Mouse (Mus musculus): ENCODE measurements around the gene Hdac10.
A peak's percentile ranks its signal among the peaks of the same experiment; 100 is the strongest.

The Hdac10 gene

DNA sequence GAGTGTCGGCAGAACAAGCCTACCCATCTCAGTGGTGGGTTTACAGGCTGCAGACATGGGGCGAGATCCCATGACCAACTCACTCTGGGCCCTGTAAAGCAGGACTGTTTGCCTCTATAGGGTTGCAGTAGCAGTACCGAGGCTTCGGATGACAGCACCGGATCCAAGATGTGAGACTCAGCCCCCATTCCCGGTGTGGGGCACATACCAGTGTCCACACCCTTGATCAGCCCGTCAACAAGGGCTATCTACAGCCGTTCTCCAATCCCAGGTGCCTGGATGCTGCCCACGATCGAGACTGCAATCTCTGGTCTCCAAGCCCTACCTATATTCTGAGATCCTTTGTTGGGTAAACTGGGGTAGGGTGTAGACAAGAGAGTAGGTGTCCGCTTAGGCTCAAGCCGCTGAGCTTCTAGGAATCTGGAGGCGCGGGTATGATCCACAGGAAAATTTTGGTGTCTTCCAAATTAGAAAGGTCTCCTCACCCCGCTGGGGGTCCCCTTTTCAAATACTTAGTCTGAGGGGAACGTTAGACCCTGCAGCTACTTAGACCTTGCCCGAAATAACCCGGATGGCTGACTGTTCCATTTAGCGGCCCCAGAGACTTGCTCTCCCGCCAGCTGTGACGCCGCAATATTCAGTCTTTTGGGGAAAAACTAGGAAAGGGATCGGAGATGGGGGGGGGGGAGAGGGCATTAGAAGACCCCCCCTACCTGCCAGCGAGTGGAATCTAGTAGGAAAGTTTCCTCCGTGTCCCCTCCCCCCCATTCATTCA lies 20.2 kb upstream of the Hdac10 start:
- DNase-seq (ENCODE audit: low spot score in 2 of 2), result no peak

DNA sequence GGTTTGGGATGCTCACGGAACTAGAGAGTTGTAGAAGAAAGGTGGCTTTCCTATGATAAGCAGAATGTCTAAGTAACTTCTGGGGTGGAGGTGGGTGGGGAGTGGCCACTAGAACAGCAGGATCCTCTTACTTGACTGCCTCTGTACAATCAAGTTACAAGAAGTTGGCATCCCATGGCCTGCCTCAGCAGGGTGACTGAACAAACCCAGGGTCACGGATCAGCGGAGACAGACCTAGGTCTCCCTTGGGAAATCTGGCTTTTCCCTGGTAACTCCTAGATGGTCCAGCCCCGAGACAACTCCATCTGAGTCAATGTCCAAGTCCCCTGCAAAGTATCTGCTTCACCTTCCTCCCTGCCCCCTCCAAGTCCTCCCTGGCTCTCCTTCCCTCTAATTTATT lies 19.4 kb upstream of the Hdac10 start:
- DNase-seq (ENCODE audit: low spot score in 2 of 2), result no peak

DNA sequence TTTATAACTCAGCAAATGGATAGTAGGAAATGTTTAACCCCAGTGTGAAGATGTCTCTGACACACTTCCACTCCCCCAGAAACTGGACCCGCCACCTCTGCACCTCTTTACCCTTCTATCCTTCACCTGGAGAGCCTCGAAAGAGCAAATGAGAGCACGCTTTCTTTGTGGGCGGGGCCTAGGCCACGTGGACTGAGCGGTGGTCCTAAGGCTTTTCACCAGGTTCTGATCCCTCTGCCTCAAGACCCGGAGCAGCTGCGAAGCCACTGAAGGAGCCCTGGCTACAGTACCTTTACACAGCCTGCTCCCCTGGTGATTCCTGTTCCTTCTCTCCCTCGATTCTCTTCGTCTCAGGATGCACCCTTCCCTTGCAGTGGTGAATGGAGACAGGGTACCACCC lies 19.0 kb upstream of the Hdac10 start:
- no peak for DNase-seq (ENCODE audit: low spot score in 2 of 2)

DNA sequence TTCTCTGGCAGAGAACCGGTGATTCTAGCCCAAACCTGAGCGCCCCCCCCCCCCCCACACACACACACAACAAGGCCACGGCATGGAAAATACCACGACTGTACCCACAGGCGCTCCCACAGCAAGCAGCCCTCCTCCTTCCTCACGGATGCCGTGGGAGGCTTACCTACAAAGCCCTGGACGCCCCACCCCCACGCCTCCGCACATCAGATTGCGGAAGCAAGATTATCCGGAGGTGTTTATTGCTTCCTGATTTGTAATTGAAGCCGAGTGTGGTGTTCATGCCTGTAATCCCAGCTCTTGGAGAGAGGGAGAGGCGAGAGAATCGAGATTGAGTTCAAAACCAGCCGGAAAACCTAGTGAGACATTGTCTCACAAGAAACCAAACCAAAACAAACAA lies 18.5 kb upstream of the Hdac10 start:
- DNase-seq (ENCODE audit: low spot score in 2 of 2), result peak in 1 of 2 experiments; percentile 30

DNA sequence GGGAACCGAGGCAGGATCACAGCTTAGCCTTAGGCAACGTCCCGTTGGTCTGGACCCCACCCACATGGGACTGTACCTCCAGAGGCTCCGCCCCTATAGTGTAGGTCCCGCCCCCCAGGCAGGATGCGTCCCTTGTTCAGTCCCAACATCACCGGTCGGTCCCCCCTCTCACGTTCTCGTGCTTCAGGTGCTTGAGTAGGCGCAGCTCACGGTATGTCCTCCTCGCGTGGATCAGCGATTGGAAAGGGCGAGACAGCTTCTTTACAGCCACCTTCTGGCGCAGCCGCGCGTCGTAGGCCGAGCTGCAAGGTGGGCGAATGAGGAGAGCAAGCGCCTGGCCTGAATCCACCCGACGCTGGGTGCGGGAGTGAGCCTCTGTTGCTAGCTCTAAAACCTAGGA lies 18.0 kb upstream of the Hdac10 start:
- DNase-seq (ENCODE audit: low spot score in 2 of 2), result peak; percentile 55 to 57

DNA sequence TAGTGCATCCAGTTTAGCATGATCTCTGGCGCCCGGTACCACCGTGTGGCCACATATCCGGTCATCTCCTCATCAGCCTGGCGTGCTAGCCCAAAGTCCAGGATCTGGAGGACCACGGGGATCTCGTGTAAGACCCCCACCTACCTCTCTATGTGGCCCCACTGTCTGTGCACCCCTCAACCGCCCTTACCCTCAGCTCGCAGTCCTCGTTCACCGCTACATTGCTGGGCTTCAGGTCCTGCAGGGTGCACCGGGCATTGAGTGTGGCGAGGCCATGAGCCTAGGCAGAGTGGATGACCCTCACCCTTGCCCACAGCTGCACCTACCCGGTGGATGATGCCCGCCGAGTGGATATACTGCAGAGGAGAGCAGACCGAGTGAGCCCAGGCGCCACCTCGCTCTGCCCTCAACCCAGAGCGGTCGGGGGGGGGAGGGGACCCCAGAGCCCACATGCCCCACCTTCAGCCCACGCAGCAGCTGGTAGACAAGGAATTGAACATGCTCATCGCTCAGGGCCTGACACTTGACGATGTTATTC lies 17.4 kb upstream of the Hdac10 start:
- no peak for DNase-seq (ENCODE audit: low spot score in 2 of 2)

DNA sequence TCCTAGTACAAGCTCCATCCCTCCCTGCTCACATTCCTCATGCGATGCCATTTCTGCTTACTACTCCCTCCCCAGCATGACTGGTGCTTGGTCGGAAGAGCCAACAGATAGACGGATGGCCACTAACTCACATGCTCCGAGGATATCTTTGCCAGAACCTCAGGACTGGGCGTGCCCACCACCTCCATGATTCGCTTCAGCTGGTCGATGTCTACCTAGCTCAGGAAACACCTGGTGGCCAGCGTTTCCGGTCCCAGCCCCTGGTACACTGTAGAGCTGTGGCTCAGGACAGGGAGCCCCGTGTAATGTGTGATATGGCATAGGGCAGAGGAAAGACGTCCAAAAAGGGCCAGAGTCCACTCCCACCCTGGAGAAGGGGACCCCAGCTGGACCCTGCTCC lies 16.5 kb upstream of the Hdac10 start:
- DNase-seq (ENCODE audit: low spot score in 2 of 2), result no peak

DNA sequence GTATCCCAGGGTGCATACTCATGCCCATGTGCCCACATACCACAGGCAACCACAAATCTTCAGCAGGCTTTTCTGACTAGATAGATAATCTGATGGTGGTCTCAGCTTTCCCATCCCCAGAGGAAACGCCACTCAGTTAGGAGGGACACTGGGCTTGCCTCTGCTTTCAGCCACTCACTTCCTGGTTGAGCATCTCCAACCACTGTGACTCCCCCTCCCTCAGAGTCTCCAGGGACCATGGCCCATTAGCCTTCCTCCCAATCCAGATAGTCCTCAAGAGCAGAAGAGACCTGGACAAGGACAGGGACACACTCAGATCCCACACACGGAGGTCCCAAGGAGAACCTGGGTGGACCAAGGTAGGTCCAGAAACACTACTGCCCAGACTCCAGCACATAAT lies 14.6 kb upstream of the Hdac10 start:
- DNase-seq (ENCODE audit: low spot score in 2 of 2), result no peak

DNA sequence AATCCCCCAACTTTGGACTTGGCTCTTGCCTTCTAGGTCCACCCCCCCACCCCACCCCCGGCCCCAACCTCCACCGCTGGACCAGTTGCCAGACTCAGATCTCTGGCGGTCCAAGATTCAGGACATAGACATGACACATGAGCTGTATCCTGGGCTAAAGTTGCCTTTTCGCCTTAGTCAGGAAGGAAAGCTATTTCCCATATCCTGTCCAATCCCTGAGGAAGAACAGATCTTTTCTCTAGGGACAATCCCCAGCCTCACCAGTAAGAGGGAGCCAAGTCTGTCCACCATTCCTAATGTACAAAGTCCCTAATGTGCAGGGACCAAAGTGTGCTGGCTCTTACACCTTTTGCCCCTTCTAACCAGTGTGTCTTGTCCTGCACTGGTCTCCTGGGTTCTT lies 13.4 kb upstream of the Hdac10 start:
- DNase-seq (ENCODE audit: low spot score in 2 of 2), result no peak

DNA sequence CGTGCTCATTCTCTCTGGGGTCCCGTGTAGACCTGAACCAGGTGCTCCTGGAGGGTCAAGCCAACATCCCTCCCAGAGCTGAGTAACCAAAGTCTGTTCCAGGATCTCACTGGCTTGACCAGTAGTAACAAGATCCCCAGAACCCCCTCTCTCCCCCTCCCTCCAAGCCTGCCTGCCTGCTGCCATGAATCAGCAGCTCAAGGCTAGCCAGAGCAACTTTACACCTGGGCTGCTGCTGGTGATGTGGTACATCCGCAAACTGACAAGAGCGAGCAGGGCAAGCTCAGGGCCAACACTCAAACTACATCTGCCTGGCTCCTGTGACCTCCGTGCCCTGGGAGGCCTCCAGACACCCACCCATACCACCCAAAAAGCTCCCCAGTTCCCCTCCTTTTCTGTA lies 12.9 kb upstream of the Hdac10 start:
- DNase-seq (ENCODE audit: low spot score in 2 of 2), result no peak

DNA sequence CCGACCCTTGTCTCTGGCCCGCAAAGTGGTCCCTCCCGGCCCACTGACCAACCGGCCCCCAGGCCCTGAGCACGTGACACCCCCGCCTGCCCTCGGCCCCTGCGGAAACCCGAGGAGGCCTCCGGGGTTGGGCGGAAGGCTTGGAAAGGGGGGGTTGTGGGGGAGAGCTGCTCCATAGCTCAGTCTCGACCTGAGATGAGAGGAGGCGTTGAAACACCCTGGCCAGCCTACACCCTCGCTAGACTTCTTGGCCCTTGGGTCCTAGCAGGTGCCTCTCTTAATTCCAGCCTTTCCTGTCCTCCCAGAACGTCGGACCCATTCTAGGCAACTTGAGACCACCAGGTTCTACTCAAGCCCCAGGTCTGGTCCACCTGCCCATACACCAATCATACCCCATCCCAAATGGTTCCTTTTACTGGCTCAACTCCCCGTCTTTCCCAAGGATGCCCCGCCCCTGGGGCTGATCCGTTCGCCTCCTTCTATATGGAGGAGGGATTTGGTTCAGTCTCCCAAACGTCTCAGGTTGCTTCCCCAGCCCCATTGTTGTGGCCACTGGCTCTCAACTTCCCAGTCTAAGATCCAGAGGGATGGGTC lies 12.3 kb upstream of the Hdac10 start, which contains the start of gene Mapk12:
TSS of gene Mapk12 (minus strand) at position 45 of the 594 bp plus-strand sequence.
- DNase-seq (ENCODE audit: low spot score in 2 of 2), result peak; percentile 41 to 63

DNA sequence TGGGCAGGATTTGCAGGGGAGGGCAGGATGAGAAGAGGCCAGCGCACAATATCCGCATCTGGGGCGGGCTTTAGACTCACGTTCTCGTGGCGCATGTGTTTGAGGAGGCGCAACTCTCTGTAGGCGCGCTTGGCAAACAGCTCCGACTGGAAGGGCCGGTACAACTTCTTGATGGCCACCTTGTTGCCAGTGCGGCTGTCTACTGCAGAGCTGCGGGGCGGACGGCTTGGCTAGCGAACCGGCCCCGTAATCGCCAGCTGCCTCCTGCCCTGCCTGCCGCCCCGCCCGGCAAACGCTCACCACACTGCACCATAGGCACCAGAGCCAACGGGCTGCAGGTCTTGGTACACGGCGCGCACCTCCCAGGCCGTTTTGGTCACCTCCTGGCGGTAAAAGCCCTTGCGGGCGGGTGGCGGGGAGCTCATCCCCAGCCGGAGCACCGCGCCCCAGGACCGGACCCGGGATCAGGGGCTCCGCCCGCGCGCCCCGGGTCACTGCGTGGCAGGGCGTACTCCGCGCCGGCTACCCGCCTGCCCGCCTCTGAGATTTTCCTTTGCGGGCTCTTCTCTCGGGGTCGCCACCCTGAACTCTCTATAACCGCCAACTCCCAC lies 11.7 kb upstream of the Hdac10 start:
- peak; percentile 72 to 78 for DNase-seq (ENCODE audit: low spot score in 2 of 2)

DNA sequence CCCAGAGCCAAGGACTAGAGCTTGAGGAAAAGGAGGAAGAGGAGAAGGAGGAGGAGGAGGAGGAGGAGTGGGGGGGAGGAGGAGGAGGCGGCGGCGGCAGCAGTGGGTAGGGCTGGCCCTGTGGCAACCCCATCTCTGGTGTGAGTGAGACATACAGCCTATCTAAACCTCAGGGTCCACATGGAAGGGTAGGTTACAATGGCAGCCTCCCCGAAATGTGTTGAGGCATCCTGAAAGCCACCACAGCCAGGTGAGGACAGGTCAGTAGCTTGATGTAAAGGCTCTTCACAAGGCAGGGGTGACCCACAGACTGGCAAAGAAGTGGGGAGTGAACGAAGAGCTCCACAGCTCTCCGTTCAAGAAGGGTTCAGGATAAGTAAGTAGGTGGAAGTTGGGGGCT lies 10.0 kb upstream of the Hdac10 start:
- DNase-seq (ENCODE audit: low spot score in 2 of 2), result no peak

DNA sequence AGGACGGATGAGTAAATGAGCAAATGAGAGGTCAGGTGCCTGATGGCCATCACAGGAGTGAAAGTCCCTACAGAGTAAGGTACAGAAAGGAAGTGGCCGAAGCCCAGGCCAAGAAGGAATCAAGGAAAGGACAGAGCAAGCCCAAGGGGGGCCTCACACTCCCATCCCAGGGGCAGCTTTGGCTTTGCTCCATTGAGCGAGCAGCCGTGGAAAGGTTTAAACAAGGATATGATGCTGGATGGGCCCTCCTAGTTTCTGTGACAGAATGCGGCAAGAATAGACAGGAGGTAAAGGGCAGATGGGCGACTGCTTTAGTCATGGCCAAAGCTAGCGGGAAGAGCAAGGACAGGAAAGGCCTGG lies 9.5 kb upstream of the Hdac10 start:
- no peak for DNase-seq (ENCODE audit: low spot score in 2 of 2)

DNA sequence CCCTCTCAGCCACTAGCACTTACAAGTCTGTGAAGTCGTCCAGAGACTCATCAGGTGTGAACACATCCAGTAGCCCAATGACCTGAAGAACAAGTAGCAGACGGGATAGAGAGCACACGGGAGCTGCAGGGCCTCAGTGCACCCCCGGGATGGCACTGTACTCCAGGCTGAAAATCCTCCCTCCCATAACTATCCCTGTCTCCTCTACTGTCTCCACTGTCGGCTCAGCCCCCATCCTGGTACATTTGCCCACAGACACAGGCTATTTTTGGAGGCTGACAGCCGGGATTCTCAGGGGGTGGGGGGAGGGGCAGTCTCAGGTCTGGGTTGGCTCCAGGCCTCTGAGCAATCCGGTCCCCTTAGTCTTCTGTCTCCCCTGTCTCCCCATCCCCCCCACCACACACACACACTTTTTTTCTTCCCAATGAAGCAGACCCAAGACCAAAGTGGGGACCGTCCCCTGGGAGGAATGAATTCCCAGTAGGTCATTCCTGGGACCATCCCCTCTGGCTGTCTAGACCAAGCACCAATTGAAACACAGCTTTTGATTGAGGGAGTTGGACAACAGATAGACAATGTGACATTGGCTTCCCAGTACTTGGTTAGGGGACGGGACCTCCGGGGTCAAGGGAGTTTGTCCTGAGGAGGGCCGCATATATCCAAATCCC lies 9.0 kb upstream of the Hdac10 start:
- no peak for DNase-seq (ENCODE audit: low spot score in 2 of 2)

DNA sequence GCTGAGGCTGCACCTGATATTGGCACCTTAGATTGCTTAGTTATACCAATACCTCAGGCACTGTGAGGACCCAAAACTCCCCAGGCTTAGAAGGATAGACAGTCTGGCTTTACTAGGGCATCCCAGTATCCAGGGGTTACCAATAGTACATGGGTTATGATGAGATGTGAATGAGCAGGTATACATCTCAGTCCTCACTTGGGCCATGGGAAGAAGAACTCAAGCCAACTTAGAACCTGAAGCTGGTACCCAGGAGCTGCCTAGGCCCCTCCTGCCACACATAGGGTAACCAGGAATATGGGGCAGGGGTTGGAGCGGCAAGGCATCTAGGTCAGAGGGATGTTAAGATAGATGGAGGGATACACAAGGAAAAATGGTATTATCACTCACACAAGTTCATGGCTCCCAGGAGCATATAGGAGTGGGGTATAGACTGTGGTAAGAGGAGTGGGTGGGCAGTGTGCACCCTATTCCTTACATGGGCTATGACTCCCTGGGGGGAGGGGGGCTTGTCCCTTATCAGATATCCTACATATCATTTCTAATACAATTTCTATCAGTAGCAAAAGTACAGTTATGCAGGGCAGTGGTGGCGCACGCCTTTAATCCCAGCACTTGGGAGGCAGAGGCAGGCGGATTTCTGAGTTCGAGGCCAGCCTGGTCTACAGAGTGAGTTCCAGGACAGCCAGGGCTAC lies 8.1 kb upstream of the Hdac10 start:
- no peak for DNase-seq (ENCODE audit: low spot score in 2 of 2)

DNA sequence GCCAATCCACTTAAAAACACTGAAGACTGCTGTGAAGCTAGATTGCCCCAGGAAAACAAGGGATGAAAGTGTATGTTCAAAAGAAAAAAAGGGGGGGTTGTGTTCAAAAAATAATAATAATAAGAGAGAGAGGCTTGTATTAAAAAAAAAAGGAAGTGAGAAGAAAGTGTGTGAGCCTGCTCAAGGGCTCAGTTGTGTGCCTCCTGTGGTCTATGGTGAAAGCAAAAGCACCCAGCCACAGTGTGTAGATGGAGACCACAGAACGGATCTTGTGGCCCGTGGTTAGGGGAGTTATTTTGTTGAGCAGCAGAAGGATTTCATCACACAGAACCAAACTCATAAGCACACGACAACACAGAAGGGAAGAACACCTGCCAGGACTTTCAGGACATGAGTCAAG lies 2.8 kb upstream of the Hdac10 start:
- no peak for DNase-seq (ENCODE audit: low spot score in 2 of 2)

DNA sequence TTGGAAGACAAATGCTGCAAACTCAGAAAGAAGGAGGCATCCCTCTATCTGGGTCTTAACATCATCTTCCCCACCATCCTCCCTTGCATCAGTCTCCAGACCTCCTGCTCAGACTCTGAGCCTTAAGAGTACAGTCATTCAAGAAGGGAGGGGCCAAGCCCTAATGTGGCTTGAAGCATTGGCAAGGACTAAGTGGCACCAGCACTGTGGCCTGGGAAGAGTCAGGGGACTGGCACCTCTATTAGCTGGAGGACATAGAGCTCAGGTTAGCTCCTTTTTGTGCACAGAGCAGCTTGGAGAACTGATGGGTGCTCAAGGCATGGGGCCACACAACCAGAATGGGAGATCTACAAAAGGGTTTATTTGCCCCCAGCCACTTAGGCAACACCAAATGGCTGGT lies 1.7 kb upstream of the Hdac10 start:
- no peak for DNase-seq (ENCODE audit: low spot score in 2 of 2)

DNA sequence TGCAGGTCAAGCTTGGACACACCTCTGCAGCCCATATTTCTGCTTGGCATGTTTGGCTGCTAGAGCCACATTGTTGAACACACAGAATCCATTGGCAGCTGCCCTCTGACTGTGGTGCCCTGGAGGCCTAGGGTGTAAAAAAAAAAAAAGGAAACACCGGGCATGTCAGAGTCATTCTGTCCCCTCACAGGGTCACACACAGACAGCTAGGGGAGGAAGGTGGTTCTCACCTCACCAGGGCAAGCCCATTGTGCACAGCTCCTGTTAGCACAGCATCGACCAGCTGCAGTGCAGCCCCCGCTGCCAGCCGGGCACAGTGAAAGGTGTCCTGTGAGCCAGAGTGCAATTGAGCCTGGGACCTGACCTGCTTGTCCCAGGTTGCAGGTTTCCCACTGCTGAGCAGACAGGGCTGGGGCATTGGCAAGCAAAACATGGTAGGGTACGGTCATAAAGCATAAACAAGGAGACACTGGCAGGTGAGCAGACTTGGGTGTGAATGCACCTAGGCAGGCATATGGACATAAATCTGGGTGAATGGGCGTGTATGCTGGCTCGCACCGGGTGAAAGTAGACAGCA lies 1.0 kb downstream of the Hdac10 start:
- DNase-seq (ENCODE audit: low spot score in 2 of 2), result no peak

DNA sequence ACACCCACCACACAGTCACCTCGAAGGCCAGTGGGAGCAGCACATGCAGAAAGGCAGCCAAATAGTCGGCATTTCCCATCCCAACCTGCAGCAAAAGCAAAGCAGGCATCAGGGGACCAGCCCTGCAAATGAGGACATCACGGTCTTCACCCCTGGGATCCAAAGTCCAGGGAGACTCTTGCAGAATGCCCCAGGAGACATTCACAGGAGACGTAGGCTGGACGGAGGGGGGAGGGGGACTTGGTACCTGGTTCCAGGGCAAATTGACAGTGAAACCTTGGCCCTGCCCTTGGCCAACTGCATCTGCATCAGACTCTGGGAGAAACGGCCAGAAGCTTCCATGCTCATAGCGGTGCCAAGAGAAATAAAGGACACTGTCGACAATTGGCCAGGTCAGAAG lies 1.9 kb downstream of the Hdac10 start:
- DNase-seq (ENCODE audit: low spot score in 2 of 2), result no peak

DNA sequence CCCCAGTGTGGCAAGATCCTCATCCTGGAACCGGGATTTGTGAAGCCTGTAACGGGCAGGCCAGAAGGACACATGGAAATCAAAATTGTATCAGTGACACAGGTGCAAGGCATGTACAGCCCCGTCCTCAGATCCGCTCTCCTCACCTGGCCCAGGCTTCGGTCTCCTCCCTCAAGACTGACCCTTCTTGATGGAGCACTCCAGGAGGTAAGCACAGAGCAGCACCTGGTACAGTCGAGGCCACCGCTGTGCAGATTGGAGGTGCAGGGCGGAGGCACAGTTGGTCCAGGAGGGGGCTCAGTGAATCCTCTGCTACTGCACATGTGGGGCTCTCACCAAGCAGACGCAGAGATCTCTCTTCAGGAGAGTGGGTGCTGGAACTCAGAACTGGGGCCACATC lies 3.1 kb downstream of the Hdac10 start:
- DNase-seq (ENCODE audit: low spot score in 2 of 2), result no peak

DNA sequence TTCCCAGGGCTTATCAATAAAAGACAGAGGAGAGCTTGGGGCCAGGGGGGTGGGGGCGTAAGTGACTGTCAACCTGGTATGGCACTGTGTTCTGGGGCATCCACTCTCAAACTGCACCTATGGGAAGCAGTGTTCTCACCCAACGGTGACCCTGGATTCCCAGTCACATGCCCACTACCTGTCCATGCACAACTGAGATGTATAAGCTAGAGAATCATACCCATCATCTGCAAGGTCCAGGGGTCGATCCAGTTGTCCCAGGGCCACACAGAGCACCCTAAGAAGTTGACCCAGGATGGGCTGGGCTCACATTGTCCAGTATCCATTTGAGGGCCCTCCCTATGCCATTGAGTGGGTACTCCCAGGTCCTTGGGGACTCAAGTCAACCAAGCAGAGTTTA lies 4.2 kb downstream of the Hdac10 start:
- DNase-seq (ENCODE audit: low spot score in 2 of 2), result no peak
